Mouse (Mus musculus): Measurements from ENCODE around the gene Fam24a.

Fam24a gene

GRCm38 (mm10) chr7:131333564-131333963, at the start of gene Fam24a:
Fam24a (plus strand) TSS chr7:131333864.
- no peak for DNase-seq

- DNase-seq: no peak
Observed at GRCm38 (mm10) chr7:131297151-131297550, 36.5 kb upstream of the Fam24a start.

GRCm38 (mm10) chr7:131303340-131303739, 30.3 kb upstream of the Fam24a start:
- DNase-seq: no peak

- DNase-seq: no peak
Observed at GRCm38 (mm10) chr7:131306733-131307132, 26.9 kb upstream of the Fam24a start.

- DNase-seq: no peak
Observed at GRCm38 (mm10) chr7:131314493-131314892, 19.2 kb upstream of the Fam24a start.

GRCm38 (mm10) chr7:131317587-131317986, 16.1 kb upstream of the Fam24a start:
- no peak for DNase-seq

- DNase-seq: no peak
Observed at GRCm38 (mm10) chr7:131318340-131318739, 15.3 kb upstream of the Fam24a start.

- DNase-seq: no peak
Observed at GRCm38 (mm10) chr7:131322192-131322591, 11.5 kb upstream of the Fam24a start, which contains the start of gene Cuzd1. Cuzd1 (minus strand) TSS chr7:131322292.

- no peak for DNase-seq
Observed at GRCm38 (mm10) chr7:131327054-131327453, 6.6 kb upstream of the Fam24a start.

GRCm38 (mm10) chr7:131329416-131329815, 4.2 kb upstream of the Fam24a start, which contains the start of gene Fam24b:
Fam24b (minus strand) TSS chr7:131329516.
- no peak for DNase-seq

GRCm38 (mm10) chr7:131331688-131332087, 2.0 kb upstream of the Fam24a start:
- no peak for DNase-seq

- no peak for DNase-seq
Observed at GRCm38 (mm10) chr7:131337502-131338068, 3.9 kb downstream of the Fam24a start.

- DNase-seq: no peak
Observed at GRCm38 (mm10) chr7:131345856-131346541, 12.3 kb downstream of the Fam24a start.

GRCm38 (mm10) chr7:131356105-131356504, 22.4 kb downstream of the Fam24a start:
- no peak for DNase-seq

GRCm38 (mm10) chr7:131362269-131362614, 28.6 kb downstream of the Fam24a start:
- DNase-seq: no peak

- peak; percentile 93 for DNase-seq
Observed at GRCm38 (mm10) chr7:131362615-131363300, 29.1 kb downstream of the Fam24a start, which contains the start of gene 2310057M21Rik. 2310057M21Rik (minus strand) TSS chr7:131362759.

GRCm38 (mm10) chr7:131364131-131364530, 30.5 kb downstream of the Fam24a start:
- DNase-seq: no peak

- peak; percentile 93 for DNase-seq
Observed at GRCm38 (mm10) chr7:131370648-131371469, 37.2 kb downstream of the Fam24a start, which contains the start of gene Pstk. Pstk (plus strand) TSS chr7:131371141.

- DNase-seq: no peak
Observed at GRCm38 (mm10) chr7:131371470-131371860, 37.8 kb downstream of the Fam24a start.

- DNase-seq: no peak
Observed at GRCm38 (mm10) chr7:131371880-131372651, 38.4 kb downstream of the Fam24a start.
